ENCODE assay signal across 38 mouse cellular contexts in genomic region chr6:24734565-24734964, GRCm38 (mm10). TPM values are rescaled to one million over a fixed set of nuclear protein-coding genes. Genes with fewer than 3 reads are reported as not detected.
"Had no signal": no experiment of that assay in that cellular context is flagged by ENCODE, and none has a peak within 500 bp of the region (broad histone marks: within the 10 kb centered on the region; RNA-seq: fewer than 3 reads in every experiment).

No protein-coding gene starts in this region.

- H3K4me1 ChIP-seq: embryonic facial prominence, embryonic 10.5 days; embryonic facial prominence, embryonic 12.5 days; embryonic facial prominence, embryonic 13.5 days; embryonic facial prominence, embryonic 15.5 days; forebrain, embryonic 10.5 days; forebrain, embryonic 12.5 days; forebrain, embryonic 15.5 days had no signal

- H3K36me3 ChIP-seq: embryonic facial prominence, embryonic 10.5 days; embryonic facial prominence, embryonic 12.5 days; embryonic facial prominence, embryonic 13.5 days; embryonic facial prominence, embryonic 15.5 days; forebrain, embryonic 10.5 days; forebrain, embryonic 12.5 days; forebrain, embryonic 15.5 days had no signal

- H3K4me3 ChIP-seq: embryonic facial prominence, embryonic 10.5 days; embryonic facial prominence, embryonic 12.5 days; embryonic facial prominence, embryonic 13.5 days; embryonic facial prominence, embryonic 15.5 days; erythroblast, embryonic 14.5 days; forebrain, embryonic 10.5 days; forebrain, embryonic 12.5 days; forebrain, embryonic 15.5 days; gastrocnemius, adult 2 months; heart, adult 2 months had no signal

- H3K4me2 ChIP-seq: embryonic facial prominence, embryonic 12.5 days; embryonic facial prominence, embryonic 13.5 days; embryonic facial prominence, embryonic 15.5 days; forebrain, embryonic 12.5 days; forebrain, embryonic 15.5 days had no signal

- H3K27ac ChIP-seq: embryonic facial prominence, embryonic 10.5 days; embryonic facial prominence, embryonic 12.5 days; embryonic facial prominence, embryonic 13.5 days; embryonic facial prominence, embryonic 15.5 days; forebrain, embryonic 10.5 days; forebrain, embryonic 12.5 days; forebrain, embryonic 15.5 days; gastrocnemius, adult 2 months; heart, adult 2 months had no signal

- H3K27me3 ChIP-seq: embryonic facial prominence, embryonic 12.5 days; embryonic facial prominence, embryonic 13.5 days; embryonic facial prominence, embryonic 15.5 days; forebrain, embryonic 12.5 days; forebrain, embryonic 15.5 days had no signal

- H3K9ac ChIP-seq: embryonic facial prominence, embryonic 12.5 days; embryonic facial prominence, embryonic 13.5 days; embryonic facial prominence, embryonic 15.5 days; forebrain, embryonic 12.5 days; forebrain, embryonic 15.5 days; forebrain, postnatal 0 days had no signal

- DNase-seq: cerebellum, adult 8-10 months; cerebellum, adult 9-10 months; cerebellum, postnatal 10 days; cerebellum, postnatal 14 days; cerebellum, postnatal 25 days; cerebellum, postnatal 36 days; embryo, embryonic 11 days; forebrain, postnatal 0 days; gastrocnemius, adult 2 months; gastrocnemius, postnatal 10 days; gastrocnemius, postnatal 14 days; gastrocnemius, postnatal 25 days; gastrocnemius, postnatal 36 days; heart, adult 11 months; heart, adult 18-20 months; heart, adult 2 months had no signal

- ATAC-seq: forebrain, embryonic 14.5 days; forebrain, embryonic 15.5 days; forebrain, embryonic 16.5 days; forebrain, postnatal 0 days had no signal

- H3K9me3 ChIP-seq: embryonic facial prominence, embryonic 10.5 days; embryonic facial prominence, embryonic 12.5 days; embryonic facial prominence, embryonic 13.5 days; embryonic facial prominence, embryonic 15.5 days; forebrain, embryonic 10.5 days; forebrain, embryonic 12.5 days; forebrain, embryonic 15.5 days had no signal

RNA-seq across cellular contexts. Expression of gene Hyal6, which starts 1.5 kb away (rescaled TPM):
- total RNA-seq: common myeloid progenitor, adult 5-6 weeks; forebrain, postnatal 0 days; gastrocnemius, adult 18-20 months; gastrocnemius, adult 2 months; gastrocnemius, adult 8-10 months; gastrocnemius, postnatal 10 days; gastrocnemius, postnatal 14 days; gastrocnemius, postnatal 25 days; gastrocnemius, postnatal 36 days; gastrocnemius, postnatal 4 days; granulocyte monocyte progenitor cell, adult 5-6 weeks; heart, adult 18-20 months; heart, adult 2 months; heart, adult 8-10 months had no signal
- polyA plus RNA-seq: cortical plate, adult 2 months; embryonic facial prominence, embryonic 10.5 days; embryonic facial prominence, embryonic 11.5 days; embryonic facial prominence, embryonic 12.5 days; embryonic facial prominence, embryonic 13.5 days; embryonic facial prominence, embryonic 14.5 days; embryonic facial prominence, embryonic 15.5 days; erythroblast, embryonic 14.5 days; forebrain, embryonic 10.5 days; forebrain, embryonic 11.5 days; forebrain, embryonic 12.5 days; forebrain, embryonic 14.5 days; forebrain, embryonic 15.5 days; forebrain, embryonic 16.5 days; forebrain, postnatal 0 days; frontal cortex, adult 2 months; gonadal fat pad, adult 2 months; heart, adult 2 months had no signal

RNA-seq across cellular contexts. Expression of gene Hyal4, which starts 13.6 kb away (rescaled TPM):
- total RNA-seq: common myeloid progenitor, adult 5-6 weeks; forebrain, postnatal 0 days; gastrocnemius, adult 18-20 months; gastrocnemius, adult 2 months; gastrocnemius, adult 8-10 months; gastrocnemius, postnatal 10 days; gastrocnemius, postnatal 14 days; gastrocnemius, postnatal 25 days; gastrocnemius, postnatal 36 days; gastrocnemius, postnatal 4 days; granulocyte monocyte progenitor cell, adult 5-6 weeks; heart, adult 18-20 months; heart, adult 2 months; heart, adult 8-10 months had no signal
- polyA plus RNA-seq: cortical plate, adult 2 months; embryonic facial prominence, embryonic 10.5 days; embryonic facial prominence, embryonic 11.5 days; embryonic facial prominence, embryonic 12.5 days; embryonic facial prominence, embryonic 13.5 days; embryonic facial prominence, embryonic 14.5 days; erythroblast, embryonic 14.5 days; forebrain, embryonic 10.5 days; forebrain, embryonic 11.5 days; forebrain, embryonic 12.5 days; forebrain, embryonic 14.5 days; forebrain, embryonic 15.5 days; forebrain, embryonic 16.5 days; forebrain, postnatal 0 days; frontal cortex, adult 2 months; gonadal fat pad, adult 2 months; heart, adult 2 months had no signal

RNA-seq across cellular contexts. Expression of gene Spam1, which starts 56.4 kb away (rescaled TPM):
- total RNA-seq: common myeloid progenitor, adult 5-6 weeks; forebrain, postnatal 0 days; gastrocnemius, adult 18-20 months; gastrocnemius, adult 2 months; gastrocnemius, adult 8-10 months; gastrocnemius, postnatal 10 days; gastrocnemius, postnatal 14 days; gastrocnemius, postnatal 25 days; gastrocnemius, postnatal 36 days; gastrocnemius, postnatal 4 days; granulocyte monocyte progenitor cell, adult 5-6 weeks; heart, adult 18-20 months; heart, adult 2 months; heart, adult 8-10 months had no signal
- polyA plus RNA-seq: cortical plate, adult 2 months; embryonic facial prominence, embryonic 10.5 days; embryonic facial prominence, embryonic 11.5 days; embryonic facial prominence, embryonic 12.5 days; embryonic facial prominence, embryonic 13.5 days; embryonic facial prominence, embryonic 14.5 days; embryonic facial prominence, embryonic 15.5 days; erythroblast, embryonic 14.5 days; forebrain, embryonic 10.5 days; forebrain, embryonic 11.5 days; forebrain, embryonic 12.5 days; forebrain, embryonic 14.5 days; forebrain, embryonic 15.5 days; forebrain, embryonic 16.5 days; forebrain, postnatal 0 days; frontal cortex, adult 2 months; gonadal fat pad, adult 2 months had no signal
